Mouse (Mus musculus) left cerebral cortex, postnatal 36 days (tissue): Measurements from ENCODE around the gene Krt9. TPM values are rescaled to one million over a fixed set of nuclear protein-coding genes. Genes with fewer than 3 reads are reported as not detected.

Experiments
- DNase-seq, 2 experiments: peaks; one replicate each; pipeline ENCODE4 v3.0.0; 2021 to 2022; ENCODE audit warnings: low spot score in 2 of 2, mixed read lengths in 1 of 2
- intact Hi-C: fragments of 180-260 bp; cut with DNase I; formaldehyde crosslinking; loops from one replicate; pipeline ENCODE4 v1.15.1; 2025
- total RNA-seq, 2 experiments: library from RNA; stranded (reverse); gene quantifications; 2 replicates each; pipeline ENCODE4 v1.2.3; 2021

The Krt9 gene
- total RNA-seq, 2 experiments from 2014 or later, result 2.0 to 4.0 TPM

DNA sequence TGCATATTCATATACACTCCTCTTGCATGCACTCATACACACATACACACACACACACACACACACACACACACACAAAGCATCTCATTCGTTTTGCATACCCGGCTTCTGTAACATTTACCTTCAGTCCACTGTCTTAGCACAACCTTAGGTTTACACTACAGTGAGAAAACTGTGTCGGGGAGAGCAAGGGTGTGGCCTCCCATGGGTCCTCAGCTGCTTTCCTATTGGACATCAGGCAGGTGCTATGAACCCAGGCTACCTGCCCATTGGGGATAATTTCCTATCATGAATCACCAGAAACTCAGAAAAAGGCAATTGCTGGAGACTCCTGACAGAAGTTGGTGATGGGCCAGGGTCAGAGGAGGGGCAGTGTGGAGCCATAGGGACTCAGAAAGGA lies 35.7 kb downstream of the Krt9 start:
- DNase-seq, result no peak
- intact Hi-C loops, result no loop called here

DNA sequence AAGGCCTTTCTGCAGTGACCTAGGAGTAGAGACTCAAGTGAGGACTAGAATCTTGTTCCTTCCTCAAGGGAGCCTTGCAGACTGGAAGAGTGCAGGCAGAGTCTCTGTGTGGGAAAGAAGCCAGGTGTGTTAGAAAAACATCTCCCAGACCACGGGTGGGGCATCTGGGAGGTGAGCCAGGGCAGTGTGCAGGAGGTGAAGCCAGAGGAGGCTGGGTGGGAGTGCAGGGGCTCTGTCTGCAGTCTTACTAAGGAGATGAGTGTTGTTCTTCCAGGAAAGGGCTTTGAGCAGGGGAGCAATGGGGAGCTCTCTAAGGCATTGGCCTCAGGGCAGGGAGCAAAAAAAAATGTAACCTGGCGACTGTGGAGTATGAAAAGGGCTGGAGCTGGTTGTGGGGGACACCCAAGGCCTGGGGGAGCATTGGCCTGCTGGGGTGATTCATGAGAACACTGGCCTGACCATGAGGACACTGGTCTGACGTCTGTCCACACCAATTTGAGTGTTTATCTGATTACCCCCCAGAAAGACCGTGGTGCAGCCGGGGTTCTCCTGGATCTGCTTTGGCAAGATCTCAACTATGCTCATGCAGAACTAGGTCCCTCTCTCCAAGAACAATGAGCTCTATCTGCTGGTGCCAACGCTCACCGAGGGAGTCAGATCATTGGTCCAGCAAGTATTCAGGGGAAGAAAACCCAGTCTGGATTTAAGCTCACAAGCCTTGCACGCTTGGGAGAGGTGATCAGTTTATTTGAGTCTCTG lies 37.4 kb downstream of the Krt9 start:
- intact Hi-C loops, result no loop called here
- no peak for DNase-seq

DNA sequence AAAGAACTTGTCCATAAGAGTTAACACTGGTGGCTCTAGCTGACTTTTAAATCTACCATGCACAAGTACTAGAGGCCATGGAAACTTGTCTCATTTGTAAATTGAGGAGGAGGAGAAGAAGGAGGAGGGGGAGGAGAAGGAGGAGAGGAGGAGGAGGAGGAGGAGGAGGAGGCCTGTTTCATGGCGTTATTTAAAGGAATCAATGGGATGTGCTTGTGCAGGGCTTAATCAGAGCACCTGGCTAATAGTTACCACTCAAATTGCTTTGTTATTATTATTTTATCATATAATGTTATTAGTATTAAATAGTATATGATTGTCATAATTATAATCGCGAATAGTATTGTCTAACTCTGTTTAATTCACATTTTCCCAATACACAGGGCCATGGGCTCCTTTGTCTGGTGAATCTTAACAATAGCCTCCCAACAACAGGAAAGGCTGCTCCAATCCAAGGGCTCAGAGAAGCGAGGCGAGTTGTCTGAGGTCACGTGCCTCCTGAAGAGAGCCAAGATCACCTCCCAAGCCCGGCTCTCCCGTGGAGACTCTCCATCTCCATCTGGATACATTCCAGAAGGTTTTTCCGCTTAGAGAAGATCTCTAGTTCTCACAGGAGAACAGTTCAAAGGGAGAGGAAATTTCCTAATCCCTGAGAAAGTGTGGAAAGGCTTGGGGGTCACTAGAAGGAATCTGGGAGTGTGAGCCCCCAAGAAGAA lies 44.3 kb downstream of the Krt9 start, which contains the start of gene Krt19:
TSS of gene Krt19 (minus strand) at position 51 of the 716 bp plus-strand sequence.
- intact Hi-C loops, result no loop called here
- no peak for DNase-seq

DNA sequence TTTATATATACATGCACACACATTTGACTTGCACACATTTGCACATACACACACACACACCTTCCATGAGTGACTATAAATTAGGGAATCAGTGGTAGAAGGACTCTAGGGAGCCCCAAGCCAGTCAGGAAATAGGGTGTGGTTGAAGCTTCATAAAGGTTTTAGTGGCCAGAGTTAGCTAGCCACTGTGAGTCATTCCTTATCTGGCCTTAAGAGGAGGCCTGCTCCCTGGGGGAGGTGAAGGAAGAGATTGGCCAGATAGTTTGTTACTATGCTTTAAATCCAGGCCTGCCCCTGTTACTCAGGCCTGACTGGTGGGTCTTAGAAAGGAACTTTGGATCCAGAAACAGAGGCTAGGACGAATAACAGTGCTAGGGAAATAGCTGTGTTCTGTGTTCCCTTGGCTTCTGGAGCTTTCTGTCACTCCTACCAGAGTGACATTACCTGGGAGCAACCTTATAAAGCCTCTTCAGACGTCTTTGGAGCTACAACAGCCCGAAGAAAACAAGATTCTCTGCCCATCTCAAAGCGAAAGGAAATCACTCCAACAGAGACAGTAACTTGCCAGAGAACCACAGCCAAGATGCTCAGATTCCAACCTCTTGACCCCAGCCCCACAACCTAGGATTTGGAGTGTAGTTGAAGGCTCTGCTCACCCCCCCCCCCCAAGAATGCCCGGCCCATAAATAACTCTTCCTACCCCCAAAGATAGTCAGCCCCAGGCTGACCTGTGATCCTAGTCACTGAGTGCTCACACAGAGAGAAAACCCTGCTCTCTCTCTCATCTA lies 45.3 kb downstream of the Krt9 start:
- intact Hi-C loops, result no loop called here

DNA sequence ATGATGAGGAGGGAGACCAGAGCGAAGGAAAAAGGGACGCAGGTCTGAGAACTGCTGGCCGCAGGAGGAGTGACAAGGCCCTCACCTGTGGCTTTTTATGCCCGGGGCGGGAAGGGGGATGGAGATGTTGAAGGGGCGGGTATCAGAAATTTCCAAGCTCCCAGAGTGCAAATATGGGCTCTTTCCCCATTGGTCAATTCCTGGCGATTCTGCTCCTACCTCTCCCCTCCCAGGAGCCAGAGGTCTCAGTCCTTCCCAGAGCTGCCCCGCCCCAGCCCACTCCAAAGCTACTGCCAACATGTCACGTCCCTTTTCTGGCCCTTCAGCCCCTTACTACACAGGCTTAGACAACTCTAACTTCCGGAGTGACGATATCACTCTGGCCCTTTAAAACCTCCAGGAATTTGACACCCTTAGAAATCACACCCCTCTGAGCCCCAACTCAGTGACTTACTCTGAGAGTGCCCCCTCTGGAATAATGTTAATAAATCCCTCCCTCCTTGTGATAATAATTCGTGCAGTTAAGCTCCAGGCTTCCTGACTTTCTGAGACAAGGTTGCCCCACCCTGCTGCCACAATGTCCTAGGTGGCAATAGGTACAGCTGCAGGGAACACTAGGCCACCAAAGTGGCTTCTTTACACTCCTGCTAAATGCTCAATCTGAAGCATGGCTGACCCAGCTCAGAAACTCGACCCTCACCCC lies 47.0 kb downstream of the Krt9 start:
- intact Hi-C loops, result no loop called here
- DNase-seq, result no peak

More for the DNA sequence above, 45.3 kb downstream of the Krt9 start:
- no peak for DNase-seq

DNA sequence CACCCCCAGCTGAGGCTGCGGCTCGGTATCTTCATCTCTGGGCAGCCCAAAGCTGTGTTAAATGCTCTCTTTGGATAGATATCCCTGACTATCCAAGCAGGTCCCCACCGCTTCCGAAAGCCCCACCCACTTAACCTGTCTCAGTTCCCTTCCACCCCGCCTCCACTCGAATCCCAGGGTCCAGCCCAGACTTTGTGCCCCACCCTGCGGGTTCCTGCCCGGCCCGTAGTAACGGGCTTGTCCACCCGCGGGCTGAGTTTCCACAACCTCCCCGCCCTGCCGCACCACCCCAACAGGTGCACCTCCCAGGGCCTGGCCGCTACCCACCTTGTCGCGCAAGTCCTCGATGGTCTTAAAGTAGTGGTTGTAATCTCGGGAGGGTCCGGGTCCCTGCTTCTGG lies 47.9 kb downstream of the Krt9 start:
- intact Hi-C loops, result no loop called here
- no peak for DNase-seq

DNA sequence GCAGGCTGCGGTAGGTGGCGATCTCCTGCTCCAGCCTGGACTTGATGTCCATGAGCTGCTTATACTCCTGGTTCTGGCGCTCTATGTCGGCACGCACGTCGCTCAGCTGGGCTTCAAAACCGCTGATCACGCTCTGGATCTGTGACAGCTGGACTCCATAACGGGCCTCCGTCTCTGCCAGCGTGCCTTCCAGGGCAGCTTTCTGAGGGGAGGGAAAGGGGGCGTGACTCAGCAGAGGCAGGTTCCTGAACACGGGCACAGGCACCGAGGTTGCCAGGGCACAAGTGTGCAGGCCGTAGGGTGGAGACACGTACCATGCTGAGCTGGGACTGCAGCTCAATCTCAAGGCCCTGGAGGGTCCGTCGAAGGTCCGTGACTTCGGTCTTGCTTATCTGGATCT lies 52.1 kb downstream of the Krt9 start:
- no peak for DNase-seq
- intact Hi-C loops, result no loop called here

DNA sequence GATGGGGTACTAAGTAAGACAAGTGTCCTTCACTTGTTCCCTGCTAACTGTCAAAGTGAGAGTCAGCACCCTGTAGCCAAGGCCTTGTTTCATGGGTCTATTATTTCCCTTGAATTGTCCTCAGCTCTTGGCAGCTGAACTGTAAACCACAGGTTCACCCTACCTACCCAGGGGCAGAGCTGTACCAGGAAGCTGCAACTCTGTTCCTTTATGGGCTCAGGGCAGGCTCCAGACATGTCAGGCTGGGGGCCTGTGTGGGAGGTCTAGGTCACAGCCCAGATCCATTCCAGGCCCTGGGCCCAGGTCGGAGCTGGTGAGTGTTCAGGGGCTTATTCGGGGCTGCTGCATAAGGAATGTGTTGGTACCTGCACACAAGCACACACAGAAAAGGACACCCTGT lies 53.7 kb downstream of the Krt9 start:
- DNase-seq, result no peak
- intact Hi-C loops, result no loop called here

DNA sequence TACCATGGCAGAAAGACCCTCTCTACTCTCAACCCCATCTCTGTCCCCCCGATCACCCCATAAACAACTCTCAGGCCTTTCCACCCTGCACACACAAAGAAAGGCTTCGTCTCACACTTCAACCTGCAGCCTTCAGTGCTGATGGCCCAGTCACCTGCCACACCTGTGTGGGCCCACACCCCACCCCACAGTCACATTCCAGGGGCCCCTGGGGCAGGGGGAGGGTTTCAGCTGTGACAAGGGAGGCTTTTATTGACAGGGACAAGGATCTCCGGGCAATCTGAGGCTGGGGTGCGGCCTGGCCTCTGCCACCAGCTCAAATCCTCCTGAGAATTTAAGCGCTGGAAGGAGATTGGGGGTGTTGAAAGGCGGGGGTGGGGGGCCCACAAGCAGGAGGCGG lies 54.2 kb downstream of the Krt9 start:
- DNase-seq, result no peak
- intact Hi-C loops, result no loop called here

DNA sequence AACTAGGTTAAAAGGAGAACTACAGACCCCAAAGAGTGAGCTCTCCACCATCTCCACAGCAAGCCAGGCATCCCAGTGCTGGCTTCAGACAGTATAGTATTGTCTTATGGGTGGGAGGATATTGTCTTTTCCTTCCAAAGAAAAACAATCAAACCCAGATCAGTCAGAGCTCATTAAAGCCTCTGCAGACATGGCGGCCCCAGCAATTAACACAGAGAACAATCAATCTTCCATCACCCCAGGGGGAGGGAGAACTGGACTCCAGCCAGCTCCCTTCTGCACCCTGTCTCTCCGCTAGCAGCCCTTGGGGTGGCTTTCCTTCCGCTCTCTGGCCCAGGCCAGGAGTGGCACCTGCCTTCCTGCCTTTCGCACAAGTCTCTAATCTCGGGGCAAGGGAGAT lies 55.4 kb downstream of the Krt9 start:
- intact Hi-C loops, result no loop called here
- DNase-seq, result no peak

Other genes with a start within 250 kb of the Krt9 start
- gene Krtap9-5, start 244.8 kb downstream of the Krt9 start, total RNA-seq, result not detected
- not detected for gene Krtap29-1, start 214.2 kb downstream of the Krt9 start, total RNA-seq
- not detected for gene Krtap16-1, start 206.6 kb downstream of the Krt9 start, total RNA-seq
- not detected for gene Krtap17-1, start 199.3 kb downstream of the Krt9 start, total RNA-seq
- gene Krt33a, start 177.0 kb downstream of the Krt9 start, total RNA-seq, result not detected
- gene Krt33b, start 163.4 kb downstream of the Krt9 start, total RNA-seq, result not detected
- gene Krt34, start 151.7 kb downstream of the Krt9 start, total RNA-seq, result not detected
- not detected for gene Krt31, start 142.7 kb downstream of the Krt9 start, total RNA-seq
- not detected for gene Krt32, start 105.0 kb downstream of the Krt9 start, total RNA-seq
- not detected for gene Krt35, start 97.0 kb downstream of the Krt9 start, total RNA-seq
- gene Krt36, start 87.6 kb downstream of the Krt9 start, total RNA-seq, result not detected
- not detected for gene Krt13, start 71.7 kb downstream of the Krt9 start, total RNA-seq
- gene Krt15, start 57.3 kb downstream of the Krt9 start, total RNA-seq, result not detected
- not detected for gene Krt19, start 44.6 kb downstream of the Krt9 start, total RNA-seq
- gene Krt14, start 14.3 kb upstream of the Krt9 start, total RNA-seq, result not detected
- not detected for gene Krt16, start 55.7 kb upstream of the Krt9 start, total RNA-seq
- gene Krt17, start 67.8 kb upstream of the Krt9 start, total RNA-seq, result not detected
- gene Krt42, start 76.6 kb upstream of the Krt9 start, total RNA-seq, result not detected
- 100 to 1,000 TPM; 712 to 762 TPM for gene Eif1, start 126.6 kb upstream of the Krt9 start, total RNA-seq
- not detected for gene Gast, start 141.2 kb upstream of the Krt9 start, total RNA-seq
- 100 to 1,000 TPM in 1 of 2 experiments, 10 to 100 TPM in 1; 88.1 to 173 TPM for gene Hap1, start 162.9 kb upstream of the Krt9 start, total RNA-seq
- gene Jup, start 204.5 kb upstream of the Krt9 start, total RNA-seq, result 10 to 100 TPM; 44.1 to 49.2 TPM
- gene P3h4, start 221.6 kb upstream of the Krt9 start, total RNA-seq, result 10 to 100 TPM in 1 of 2 experiments, 1 to 10 TPM in 1; 7.9 to 10.6 TPM
- 1 to 10 TPM; 5.3 to 6.6 TPM for gene Fkbp10, start 222.5 kb upstream of the Krt9 start, total RNA-seq
- 10 to 100 TPM; 46.3 to 48.5 TPM for gene Nt5c3b, start 248.6 kb upstream of the Krt9 start, total RNA-seq
- 1 to 10 TPM in 1 of 2 experiments, under 1 TPM in 1; 0.77 to 1.1 TPM for gene Klhl10, start 248.7 kb upstream of the Krt9 start, total RNA-seq